Mouse (Mus musculus) forebrain, embryonic 13.5 days (tissue): ENCODE measurements around the gene Gbp3. TPM values are rescaled to one million over a fixed set of nuclear protein-coding genes. Genes with fewer than 3 reads are reported as not detected.
A peak's percentile ranks its signal among the peaks of the same experiment; 100 is the strongest.

Experiments
- ATAC-seq: fragments of 200-750 bp; cut with Nextera tagmentation; 2 replicates; pipeline ENCODE4 v1.8.0; 2017
- H3K27ac ChIP-seq: fragments of 300-500 bp; sonication (generic); 2 replicates; pipeline ENCODE4 v1.5.1; 2015; ENCODE audit warnings: inconsistent platforms, mild to moderate bottlenecking, moderate library complexity
- H3K27me3 ChIP-seq: fragments of 300-500 bp; sonication (generic); 2 replicates; pipeline ENCODE4 v1.6.1; 2015; ENCODE audit warnings: mild to moderate bottlenecking, inconsistent platforms
- H3K36me3 ChIP-seq: fragments of 300-500 bp; sonication (generic); 2 replicates; pipeline ENCODE4 v1.6.1; 2015; ENCODE audit warnings: mild to moderate bottlenecking, inconsistent platforms; ENCODE audit not compliant: poor library complexity, severe bottlenecking
- H3K4me1 ChIP-seq: fragments of 300-500 bp; sonication (generic); 2 replicates; pipeline ENCODE4 v1.6.1; 2015; ENCODE audit warnings: inconsistent platforms
- H3K4me2 ChIP-seq: fragments of 300-500 bp; sonication (generic); 2 replicates; pipeline ENCODE4 v1.6.1; 2015; ENCODE audit warnings: inconsistent platforms, mild to moderate bottlenecking, moderate library complexity
- H3K4me3 ChIP-seq: fragments of 300-500 bp; sonication (generic); 2 replicates; pipeline ENCODE4 v1.5.1; 2015; ENCODE audit warnings: mild to moderate bottlenecking, inconsistent platforms
- H3K9ac ChIP-seq: fragments of 300-500 bp; sonication (generic); 2 replicates; pipeline ENCODE4 v1.6.1; 2015; ENCODE audit warnings: mild to moderate bottlenecking, inconsistent platforms
- H3K9me3 ChIP-seq: fragments of 300-500 bp; sonication (generic); replicated peaks from 2 replicates; pipeline ENCODE4 v1.6.1; 2016; ENCODE audit warnings: inconsistent platforms
- WGBS: fragments of 180-500 bp; shearing (Covaris S2); methylation state at CpG from one replicate; pipeline ENCODE4 v1.1.7; 2015; 5-methylcytosine and 5-hydroxymethylcytosine counted together
- polyA plus RNA-seq: library from polyadenylated mRNA; unstranded; fragments of >200 nt; fragmentation: Nextera tagmentation; extraction: Ambion mirVana; gene quantifications from 2 replicates; pipeline ENCODE4 v1.2.1, GENCODE M21; 2015

Gene Gbp3
- polyA plus RNA-seq, 1 experiment from 2014 or later: 0.39 TPM

DNA sequence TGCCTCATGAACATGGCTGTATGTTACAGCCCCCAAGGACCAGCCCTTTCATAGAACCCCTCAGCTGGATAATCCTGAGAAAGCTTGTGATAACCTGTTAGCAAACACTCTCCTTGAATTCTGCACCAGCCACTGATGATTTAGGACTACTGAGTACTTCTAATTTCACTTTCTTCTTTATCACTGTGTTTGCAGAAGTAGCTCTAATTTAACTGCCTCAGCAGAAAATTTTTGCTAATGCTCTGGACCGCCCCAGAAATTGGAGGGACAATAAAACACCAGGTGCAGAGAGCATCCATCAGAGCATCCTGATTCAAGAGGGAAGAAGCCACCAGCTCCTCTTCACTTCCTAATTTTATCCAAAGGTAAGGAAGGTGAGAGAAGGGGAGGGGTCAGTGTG lies 34.7 kb downstream of the Gbp3 start, which contains the start of gene Gbp2b:
Gene Gbp2b (plus strand): TSS at position 301 of the 400 bp plus-strand sequence.
- ATAC-seq: no peak
- Histone ChIP-seq H3K9me3 (no peaks in the 10 kb centered on the region), H3K9ac (no peak within 1 kb of the TSS), H3K27ac (no peak within 1 kb of the TSS), H3K27me3 (no peaks in the 10 kb centered on the region), H3K4me2 (no peak within 1 kb of the TSS), H3K4me1 (no peaks in the 10 kb centered on the region), H3K4me3 (no peak within 1 kb of the TSS), H3K36me3 (no peaks in the 10 kb centered on the region)
- WGBS: 88% methylated on average over 1 of the region's 1 CpGs

DNA sequence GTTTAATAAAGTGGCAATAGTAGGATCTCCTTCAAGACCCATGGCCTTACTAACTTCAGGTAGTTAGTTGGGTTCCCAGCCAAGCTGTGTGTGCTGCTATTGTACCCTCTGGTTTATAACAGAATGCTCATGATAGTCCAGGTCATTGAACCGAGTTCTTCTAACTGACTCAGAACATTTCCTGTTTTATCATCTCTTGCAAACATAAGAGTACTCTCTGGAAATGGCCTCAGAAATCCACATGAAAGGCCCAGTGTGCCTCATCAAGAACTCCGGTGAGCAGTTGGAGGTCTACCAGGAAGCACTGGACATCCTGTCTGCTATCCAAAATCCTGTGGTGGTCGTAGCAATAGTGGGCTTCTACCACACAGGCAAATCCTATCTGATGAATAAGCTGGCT lies 38.1 kb downstream of the Gbp3 start:
- no peak for ATAC-seq
- 76% methylated on average over 3 of the region's 3 CpGs for WGBS
- Histone ChIP-seq H3K27me3 (no peaks in the 10 kb centered on the region), H3K4me1 (no peaks in the 10 kb centered on the region), H3K9ac (no peak overlapping the region), H3K36me3 (no peaks in the 10 kb centered on the region), H3K4me2 (no peak overlapping the region), H3K9me3 (no peaks in the 10 kb centered on the region), H3K27ac (no peak overlapping the region), H3K4me3 (no peak overlapping the region)

DNA sequence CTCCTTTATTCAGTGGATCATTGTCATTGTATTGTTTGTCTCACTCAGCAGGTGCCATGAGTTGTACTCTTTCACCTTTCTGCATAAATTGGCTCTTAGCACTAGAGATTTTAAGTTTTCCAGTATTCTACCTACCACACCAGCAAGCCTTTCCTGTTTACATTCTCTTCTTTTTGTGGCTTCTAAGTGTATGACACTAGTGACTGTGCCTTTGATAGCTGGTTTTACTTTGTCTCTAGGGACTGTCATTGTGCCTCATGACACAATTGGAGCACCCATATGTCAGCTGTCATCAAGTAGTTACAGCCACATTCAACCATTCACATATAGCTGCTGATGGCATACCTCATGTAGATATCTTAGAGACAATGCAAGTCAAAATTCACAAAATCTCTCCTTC lies 41.8 kb downstream of the Gbp3 start:
- Histone ChIP-seq H3K36me3 (no peaks in the 10 kb centered on the region), H3K27me3 (no peaks in the 10 kb centered on the region), H3K9ac (no peak overlapping the region), H3K4me1 (no peaks in the 10 kb centered on the region), H3K9me3 (no peaks in the 10 kb centered on the region), H3K4me2 (no peak overlapping the region), H3K27ac (no peak overlapping the region), H3K4me3 (no peak overlapping the region)
- no peak for ATAC-seq

GRCm38 (mm10) chr3:142618658-142619057 lies 58.8 kb downstream of the Gbp3 start:
- WGBS: 77% methylated on average over 3 of the region's 3 CpGs
- H3K4me2 ChIP-seq: no peak overlapping the region
- H3K27me3 ChIP-seq: no peaks in the 10 kb centered on the region
- H3K27ac ChIP-seq: no peak overlapping the region
- 0 out of 2 replicates have a peak, but pooled peaks cover 4% of the 10 kb centered on the region for H3K4me1 ChIP-seq
- H3K36me3 ChIP-seq: no peaks in the 10 kb centered on the region
- H3K9ac ChIP-seq: no peak overlapping the region
- no peak for ATAC-seq
- no peaks in the 10 kb centered on the region for H3K9me3 ChIP-seq
- no peak overlapping the region for H3K4me3 ChIP-seq

GRCm38 (mm10) chr3:142619606-142620005 lies 59.8 kb downstream of the Gbp3 start:
- Histone ChIP-seq H3K27me3 (no peaks in the 10 kb centered on the region), H3K9ac (no peak overlapping the region), H3K4me1 (0 out of 2 replicates have a peak, but pooled peaks cover 4% of the 10 kb centered on the region), H3K4me3 (no peak overlapping the region), H3K4me2 (no peak overlapping the region), H3K27ac (no peak overlapping the region), H3K36me3 (no peaks in the 10 kb centered on the region), H3K9me3 (no peaks in the 10 kb centered on the region)
- WGBS: 7% methylated on average over 1 of the region's 1 CpGs
- no peak for ATAC-seq

DNA sequence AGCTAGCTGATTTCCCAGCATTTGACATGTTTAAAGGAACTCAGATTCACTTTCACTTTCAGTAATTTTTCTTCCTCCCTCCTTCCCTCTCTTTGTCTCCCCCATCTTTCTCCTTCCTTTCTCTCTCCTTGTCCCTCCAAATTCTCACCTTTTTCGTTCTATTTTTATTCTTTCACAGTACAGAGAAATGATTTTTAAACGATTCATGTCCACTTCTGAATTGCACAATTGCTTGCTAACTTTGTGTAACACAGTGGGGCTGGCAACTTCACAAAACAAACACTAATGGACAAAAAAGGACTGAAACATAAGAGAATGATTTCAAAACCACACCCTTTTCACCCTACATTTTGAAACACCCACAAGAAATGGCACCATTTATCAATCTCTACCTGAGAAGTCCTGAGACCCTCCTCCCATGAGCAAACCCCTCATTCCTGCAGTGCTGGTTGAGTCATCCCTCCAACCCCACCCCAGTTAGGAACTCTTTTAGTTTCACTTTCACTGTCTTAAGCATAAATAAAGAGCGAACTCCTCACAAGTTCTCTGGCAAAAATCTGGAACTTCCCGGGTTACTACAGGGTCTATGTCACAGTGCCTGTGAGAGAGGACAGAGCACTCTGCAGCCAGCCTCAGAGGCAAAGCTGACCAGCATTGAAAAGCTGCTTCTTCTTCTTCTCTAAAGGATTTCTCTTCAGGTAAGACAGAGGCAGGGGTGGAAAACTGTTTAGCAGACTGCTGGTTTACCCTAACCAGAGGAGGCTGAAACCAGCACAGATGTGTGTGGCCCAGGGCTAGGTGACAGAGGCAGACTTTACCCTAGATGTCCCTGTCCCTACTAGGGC lies 60.5 kb downstream of the Gbp3 start, which contains the start of gene Gbp2:
Gene Gbp2 (plus strand): TSS at position 492 of the 845 bp plus-strand sequence.
- H3K27ac ChIP-seq: no peak within 1 kb of the TSS
- no peaks in the 10 kb centered on the region for H3K27me3 ChIP-seq
- H3K9ac ChIP-seq: no peak within 1 kb of the TSS
- no peak within 1 kb of the TSS for H3K4me2 ChIP-seq
- 76% methylated on average over 4 of the region's 4 CpGs for WGBS
- ATAC-seq: 0 out of 2 replicates have a peak, but pooled peaks have one; percentile 30
- H3K4me3 ChIP-seq: no peak within 1 kb of the TSS
- no peaks in the 10 kb centered on the region for H3K36me3 ChIP-seq
- H3K9me3 ChIP-seq: no peaks in the 10 kb centered on the region
- H3K4me1 ChIP-seq: 0 out of 2 replicates have a peak, but pooled peaks cover 4% of the 10 kb centered on the region

DNA sequence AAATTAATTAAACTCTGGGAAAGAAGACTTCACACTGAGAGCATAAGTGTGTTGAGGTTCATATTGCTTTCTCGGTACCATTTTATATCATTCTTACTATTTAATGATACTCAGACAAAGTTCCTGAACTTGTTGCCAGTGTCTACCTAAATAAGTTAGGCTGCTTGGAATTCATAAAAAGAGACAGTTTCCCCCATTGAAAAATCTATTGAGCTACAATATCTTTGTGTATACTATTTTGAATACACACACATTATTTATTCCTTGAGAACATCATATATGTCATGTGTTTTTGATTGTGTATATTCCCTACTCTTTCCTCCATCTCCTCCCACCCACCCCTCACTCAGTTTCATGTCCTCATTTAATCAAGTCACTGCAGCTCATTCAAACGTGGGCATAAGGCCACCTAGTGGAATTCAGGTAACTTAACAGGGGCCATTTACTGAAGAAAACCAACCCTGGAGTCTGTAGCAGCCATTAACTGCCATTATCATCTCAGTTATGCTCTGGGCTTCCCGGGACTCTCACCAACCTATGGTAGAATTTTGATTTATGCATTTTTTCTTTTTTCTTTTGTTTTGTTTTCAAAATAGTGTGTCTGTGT lies 61.2 kb downstream of the Gbp3 start:
- H3K4me1 ChIP-seq: 0 out of 2 replicates have a peak, but pooled peaks cover 4% of the 10 kb centered on the region
- no peaks in the 10 kb centered on the region for H3K9me3 ChIP-seq
- no peaks in the 10 kb centered on the region for H3K36me3 ChIP-seq
- no peaks in the 10 kb centered on the region for H3K27me3 ChIP-seq
- no peak overlapping the region for H3K4me2 ChIP-seq
- 60% methylated on average over 3 of the region's 3 CpGs for WGBS
- H3K9ac ChIP-seq: no peak overlapping the region
- ATAC-seq: no peak
- H3K4me3 ChIP-seq: no peak overlapping the region
- H3K27ac ChIP-seq: no peak overlapping the region

Other genes starting within 250 kb of the Gbp3 start
- gene Pdlim5, start 164.3 kb upstream of the Gbp3 start, polyA plus RNA-seq: 8.7 and 10.7 TPM in 2 replicates
- not detected in 2 replicates for gene Gbp5, start 66.0 kb upstream of the Gbp3 start, polyA plus RNA-seq
- 0.58 and 0.91 TPM in 2 replicates for gene Gbp7, start 29.7 kb upstream of the Gbp3 start, polyA plus RNA-seq
- gene Gbp2b, start 34.8 kb downstream of the Gbp3 start, polyA plus RNA-seq: not detected in 2 replicates
- 0.15 and 0.19 TPM in 2 replicates for gene Gbp2, start 60.6 kb downstream of the Gbp3 start, polyA plus RNA-seq
- 6.7 and 6.9 TPM in 2 replicates for gene Kyat3, start 141.0 kb downstream of the Gbp3 start, polyA plus RNA-seq
- 102 and 104 TPM in 2 replicates for gene Gtf2b, start 205.0 kb downstream of the Gbp3 start, polyA plus RNA-seq